Mouse (Mus musculus): ENCODE results near the gene Snrpd2.

The Snrpd2 gene

GRCm38 (mm10) chr7:19178035-19178434 is 28.5 kb downstream of the Snrpd2 start:
- no peak for DNase-seq (ENCODE audit: low spot score)

GRCm38 (mm10) chr7:19178443-19179092 is 29.0 kb downstream of the Snrpd2 start:
- peak; percentile 87 for DNase-seq (ENCODE audit: low spot score)

GRCm38 (mm10) chr7:19179173-19179572 is 29.7 kb downstream of the Snrpd2 start:
- peak; percentile 72 for DNase-seq (ENCODE audit: low spot score)

GRCm38 (mm10) chr7:19179936-19180335 is 30.4 kb downstream of the Snrpd2 start:
- DNase-seq (ENCODE audit: low spot score): no peak

GRCm38 (mm10) chr7:19180862-19181429 is 31.4 kb downstream of the Snrpd2 start:
- no peak for DNase-seq (ENCODE audit: low spot score)

GRCm38 (mm10) chr7:19184250-19184649 is 34.7 kb downstream of the Snrpd2 start:
- no peak for DNase-seq (ENCODE audit: low spot score)

- DNase-seq (ENCODE audit: low spot score): no peak
These were observed 35.2 kb downstream of the Snrpd2 start for GRCm38 (mm10) chr7:19184758-19185157.

- DNase-seq (ENCODE audit: low spot score): no peak
These were observed 45.2 kb downstream of the Snrpd2 start for GRCm38 (mm10) chr7:19194676-19195075.

- DNase-seq (ENCODE audit: low spot score): no peak
These were observed 47.2 kb downstream of the Snrpd2 start for GRCm38 (mm10) chr7:19196676-19197075.

- no peak for DNase-seq (ENCODE audit: low spot score)
These were observed 48.5 kb downstream of the Snrpd2 start for GRCm38 (mm10) chr7:19197985-19198384.

GRCm38 (mm10) chr7:19201660-19202059 is 52.1 kb downstream of the Snrpd2 start:
- DNase-seq (ENCODE audit: low spot score): no peak

- no peak for DNase-seq (ENCODE audit: low spot score)
These were observed 52.7 kb downstream of the Snrpd2 start for GRCm38 (mm10) chr7:19202065-19202850.
